Mouse (Mus musculus): Measurements from ENCODE around the gene Usp6nl. TPM values are rescaled to one million over a fixed set of nuclear protein-coding genes. Genes with fewer than 3 reads are reported as not detected.

Gene Usp6nl
- total RNA-seq, 2 experiments from 2014 or later, result 30.1 to 30.7 TPM

- intact Hi-C loops (cut with DNase I), result no loop called here
- no peak for DNase-seq (ENCODE audit: extremely low spot score in 1 of 2, low spot score in 2 of 2)
Measured at GRCm38 (mm10) chr2:6484179-6484578, 161.7 kb downstream of the Usp6nl start.

GRCm38 (mm10) chr2:6487566-6488488 lies 165.4 kb downstream of the Usp6nl start:
- intact Hi-C loops (cut with DNase I), result no loop called here
- no peak for DNase-seq (ENCODE audit: extremely low spot score in 1 of 2, low spot score in 2 of 2)

GRCm38 (mm10) chr2:6488489-6489056 lies 166.1 kb downstream of the Usp6nl start:
- intact Hi-C loops (cut with DNase I), result no loop called here
- DNase-seq (ENCODE audit: extremely low spot score in 1 of 2, low spot score in 2 of 2), result no peak

GRCm38 (mm10) chr2:6490076-6490475 lies 167.6 kb downstream of the Usp6nl start:
- intact Hi-C loops (cut with DNase I), result no loop called here
- DNase-seq (ENCODE audit: extremely low spot score in 1 of 2, low spot score in 2 of 2), result no peak

GRCm38 (mm10) chr2:6490870-6491269 lies 168.4 kb downstream of the Usp6nl start:
- intact Hi-C loops (cut with DNase I), result no loop called here
- no peak for DNase-seq (ENCODE audit: extremely low spot score in 1 of 2, low spot score in 2 of 2)

GRCm38 (mm10) chr2:6493886-6494285 lies 171.4 kb downstream of the Usp6nl start:
- DNase-seq (ENCODE audit: extremely low spot score in 1 of 2, low spot score in 2 of 2), result no peak
- intact Hi-C loops (cut with DNase I), result no loop called here

Other genes starting within 250 kb of the Usp6nl start
- gene Proser2, start 192.5 kb upstream of the Usp6nl start, total RNA-seq (2021), result 1 to 10 TPM; 2.2 to 3.6 TPM
- under 1 TPM; 0.58 to 0.75 TPM for gene Echdc3, start 109.6 kb upstream of the Usp6nl start, total RNA-seq (2021)